Mouse (Mus musculus) retina, postnatal 7 days (tissue): ENCODE results near the gene Ypel5.

ENCODE experiments used
- DNase-seq: peaks from one replicate; pipeline ENCODE4 v3.0.0-alpha.2; 2012; ENCODE audit warnings: low read depth, low spot score

The Ypel5 gene

GRCm38 (mm10) chr17:72836158-72837115, at the start of gene Ypel5:
Ypel5 (plus strand) TSS chr17:72836453.
- DNase-seq: peak; percentile 97

GRCm38 (mm10) chr17:72787886-72788436, 48.3 kb upstream of the Ypel5 start:
- DNase-seq: no peak

- no peak for DNase-seq
These were observed 43.0 kb upstream of the Ypel5 start for GRCm38 (mm10) chr17:72793278-72793677.

GRCm38 (mm10) chr17:72794660-72795059, 41.6 kb upstream of the Ypel5 start:
- DNase-seq: no peak

GRCm38 (mm10) chr17:72795392-72796047, 40.7 kb upstream of the Ypel5 start:
- no peak for DNase-seq

GRCm38 (mm10) chr17:72796506-72796905, 39.7 kb upstream of the Ypel5 start:
- no peak for DNase-seq

GRCm38 (mm10) chr17:72797867-72798266, 38.4 kb upstream of the Ypel5 start:
- peak; percentile 43 for DNase-seq

GRCm38 (mm10) chr17:72809942-72810654, 26.2 kb upstream of the Ypel5 start:
- DNase-seq: no peak

GRCm38 (mm10) chr17:72813419-72814315, 22.6 kb upstream of the Ypel5 start:
- peak; percentile 36 for DNase-seq

- no peak for DNase-seq
These were observed 18.7 kb upstream of the Ypel5 start for GRCm38 (mm10) chr17:72817574-72817973.

- no peak for DNase-seq
These were observed 16.5 kb upstream of the Ypel5 start for GRCm38 (mm10) chr17:72819714-72820113.

GRCm38 (mm10) chr17:72820425-72820824, 15.8 kb upstream of the Ypel5 start:
- no peak for DNase-seq

- no peak for DNase-seq
These were observed 14.3 kb upstream of the Ypel5 start for GRCm38 (mm10) chr17:72821923-72822322.

- no peak for DNase-seq
These were observed 9.2 kb upstream of the Ypel5 start for GRCm38 (mm10) chr17:72826916-72827534.

- no peak for DNase-seq
These were observed 8.1 kb upstream of the Ypel5 start for GRCm38 (mm10) chr17:72828027-72828678.

- no peak for DNase-seq
These were observed 7.6 kb upstream of the Ypel5 start for GRCm38 (mm10) chr17:72828687-72829086.

GRCm38 (mm10) chr17:72837140-72837712, 973 bp downstream of the Ypel5 start:
- DNase-seq: peak; percentile 84

- no peak for DNase-seq
These were observed 1.7 kb downstream of the Ypel5 start for GRCm38 (mm10) chr17:72837824-72838474.

GRCm38 (mm10) chr17:72839000-72839399, 2.7 kb downstream of the Ypel5 start:
- no peak for DNase-seq
